Mouse (Mus musculus) frontal cortex, postnatal 36 days (tissue): ENCODE data around the gene G530012D18Rik.
"Not testable (repeated sequence)": the region's sequence is repeated elsewhere in the genome, so short reads cannot be mapped to it uniquely, and the experiment has no call there.

Source experiments
- DNase-seq, 2 experiments: peaks; one replicate each; pipeline ENCODE4 v3.0.0; 2022; ENCODE audit warnings: low spot score in 2 of 2

The G530012D18Rik gene

GRCm38 (mm10) chr1:85575376-85575775 lies at the start of gene G530012D18Rik:
Gene G530012D18Rik, plus strand, starts transcription at chr1:85575676.
- not testable (repeated sequence) for DNase-seq

DNA sequence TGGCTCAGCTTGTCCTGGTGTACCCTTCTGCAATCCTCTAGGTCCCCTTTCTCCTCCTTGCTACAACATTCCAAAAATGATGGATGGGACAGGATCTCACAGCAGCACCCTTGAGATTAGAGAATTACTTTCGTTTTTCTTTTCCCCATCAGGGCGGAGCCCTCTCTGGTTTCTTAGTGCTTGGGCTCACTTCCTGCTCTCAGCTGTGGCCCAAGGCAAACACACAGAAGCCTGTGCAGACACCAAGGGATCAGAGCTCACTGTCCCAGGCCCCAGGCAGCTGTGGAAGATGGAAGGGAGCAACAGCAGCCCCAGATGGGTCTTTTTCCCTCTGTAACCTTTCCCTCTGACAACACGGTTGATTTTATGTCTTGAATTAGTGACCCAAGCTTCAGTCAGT lies 49.1 kb upstream of the G530012D18Rik start:
- not testable (repeated sequence) for DNase-seq

DNA sequence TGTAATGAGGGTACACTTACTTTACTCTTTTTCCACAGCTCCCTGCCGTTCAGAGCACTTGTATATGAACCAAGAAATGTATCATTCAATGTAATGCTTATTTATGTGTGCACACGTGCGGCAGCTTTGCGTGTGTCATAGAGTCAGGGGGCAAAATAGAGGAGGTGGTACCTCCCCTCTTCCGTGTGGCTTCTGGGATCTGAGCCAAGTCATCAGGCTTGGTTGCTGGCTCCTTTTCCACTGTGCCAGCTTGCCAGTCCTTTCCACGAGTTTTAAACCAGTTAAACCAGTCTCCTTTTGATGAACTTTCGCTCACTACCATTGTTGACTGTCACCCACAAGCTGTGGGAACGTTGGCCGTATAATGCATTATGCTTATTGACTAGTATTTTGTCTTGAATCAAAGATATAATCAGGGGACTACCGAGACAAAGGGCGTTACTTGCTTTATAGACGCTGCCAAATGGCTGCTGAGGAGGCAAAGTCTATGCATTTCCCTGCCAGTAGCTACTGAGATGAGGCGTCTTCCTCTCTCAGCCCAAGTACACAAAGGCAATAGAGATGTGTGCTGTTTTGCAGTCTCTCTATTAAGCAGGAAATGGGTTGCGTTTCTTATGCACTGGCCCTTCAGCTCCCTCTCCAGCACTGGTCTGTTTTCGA lies 46.9 kb upstream of the G530012D18Rik start:
- DNase-seq, result not testable (repeated sequence)

DNA sequence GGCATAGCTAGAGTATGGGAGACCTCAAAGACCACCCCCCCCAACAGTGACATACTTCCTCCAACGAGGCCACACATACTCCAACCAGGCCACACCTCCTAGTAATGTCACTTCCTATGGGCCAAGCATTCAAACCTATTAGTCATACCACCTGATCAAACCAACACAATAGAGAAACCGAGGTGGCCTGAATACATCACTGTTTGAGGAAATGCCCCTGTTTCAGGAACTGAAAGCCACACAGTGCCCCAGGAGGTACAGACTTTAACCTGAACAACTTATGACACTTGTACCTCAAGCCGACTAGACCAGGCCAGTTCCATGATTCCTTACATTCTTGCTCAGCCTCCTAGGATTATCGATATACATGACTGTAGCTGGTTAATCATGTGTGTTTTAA lies 31.7 kb upstream of the G530012D18Rik start:
- DNase-seq, result not testable (repeated sequence)

DNA sequence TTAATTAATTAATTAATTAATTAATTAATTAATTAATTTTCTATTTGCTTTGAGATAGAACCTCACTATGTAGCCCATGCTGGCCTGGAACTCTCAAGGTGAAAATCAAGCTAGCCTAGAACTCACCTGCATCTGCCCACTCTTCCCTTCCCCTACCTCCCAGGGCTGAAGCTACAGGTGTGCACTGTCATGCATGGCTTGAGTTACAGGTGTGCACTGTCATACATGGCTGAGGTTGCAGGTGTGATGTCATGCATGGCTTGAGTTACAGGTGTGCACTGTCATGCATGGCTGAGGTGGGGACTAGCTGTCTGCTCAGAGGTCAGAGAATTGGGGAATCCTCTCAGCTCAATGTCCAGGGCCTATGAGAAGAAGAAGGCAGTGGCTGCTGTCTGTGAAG lies 29.0 kb upstream of the G530012D18Rik start:
- DNase-seq, result not testable (repeated sequence)

GRCm38 (mm10) chr1:85555261-85555660 lies 20.2 kb upstream of the G530012D18Rik start:
- DNase-seq, result peak in 1 of 2 experiments; percentile 4

- DNase-seq, result not testable (repeated sequence)
These were observed 1.9 kb upstream of the G530012D18Rik start for GRCm38 (mm10) chr1:85573554-85573953.

DNA sequence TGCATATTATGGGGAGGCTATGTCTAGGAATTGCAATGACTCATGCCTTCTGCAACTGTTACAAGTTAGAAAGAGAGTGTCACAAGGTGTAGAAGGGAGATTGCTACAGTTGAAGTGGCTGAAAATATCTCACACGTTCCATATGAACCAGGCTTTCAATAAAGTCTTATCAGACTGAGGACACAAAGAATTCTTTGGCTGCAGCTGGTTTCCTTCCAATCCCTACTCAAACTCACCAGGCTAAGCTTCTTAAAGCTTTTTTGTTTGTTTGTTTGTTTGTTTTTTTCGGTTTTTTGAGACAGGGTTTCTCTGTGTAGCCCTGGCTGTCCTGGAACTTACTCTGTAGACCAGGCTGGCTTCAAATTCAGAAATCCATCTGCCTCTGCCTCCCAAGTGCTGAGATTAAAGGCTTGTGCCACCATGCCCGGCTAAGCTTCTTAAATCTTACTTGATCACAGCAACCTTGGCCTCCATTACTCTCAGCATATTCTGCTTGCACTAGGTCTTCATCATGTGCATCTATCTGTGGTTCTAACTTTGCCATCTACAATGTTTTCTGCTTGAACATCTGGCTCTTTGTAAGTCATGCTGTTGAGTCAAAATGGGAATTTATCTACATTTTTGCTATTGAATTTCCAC lies 3.0 kb downstream of the G530012D18Rik start:
- DNase-seq, result not testable (repeated sequence)

DNA sequence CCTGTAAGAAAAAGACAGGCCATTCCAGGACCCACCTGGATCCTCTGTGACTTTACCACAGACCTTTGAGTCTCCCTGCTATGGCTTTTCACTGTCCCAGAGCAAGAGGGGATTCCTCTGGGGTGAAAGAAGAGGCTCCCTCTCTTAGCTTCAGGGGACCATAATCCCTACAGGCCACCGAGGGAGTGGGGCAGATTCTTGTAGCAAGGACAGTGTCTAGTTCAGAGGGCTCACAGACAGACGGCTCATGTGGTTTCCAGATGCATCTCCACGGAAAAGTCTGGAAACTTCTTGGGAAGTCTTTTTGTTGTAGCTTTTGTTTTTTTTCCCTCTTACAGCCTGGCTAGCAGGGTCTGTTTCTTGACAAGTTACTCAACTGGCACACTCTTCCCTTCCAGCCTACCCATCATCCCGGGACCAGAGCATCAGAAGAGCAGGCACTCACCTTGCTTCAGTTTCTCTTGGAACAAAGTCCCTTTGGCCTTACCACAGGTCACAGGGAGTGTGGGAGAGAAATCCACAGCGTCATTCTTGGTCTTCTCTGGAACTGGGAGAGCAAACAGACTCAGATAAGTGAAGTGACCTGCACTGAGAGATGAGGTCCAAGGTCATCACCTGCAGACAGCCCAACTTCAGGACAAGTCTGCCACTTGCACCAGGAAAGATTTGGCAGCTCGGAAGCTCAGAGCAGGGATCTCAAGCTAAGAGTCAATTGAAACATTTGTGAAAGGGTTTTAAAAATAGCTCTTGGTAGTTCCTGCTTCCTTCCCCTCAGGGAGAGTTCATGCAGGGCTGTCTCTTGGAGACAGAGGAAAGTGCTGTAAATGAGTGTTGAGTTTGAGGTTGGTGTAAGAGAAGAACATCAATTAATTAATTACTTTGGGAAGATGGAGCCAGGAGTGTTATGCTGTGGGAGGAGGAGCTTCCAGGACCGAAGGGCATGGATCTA lies 4.0 kb downstream of the G530012D18Rik start:
- not testable (repeated sequence) for DNase-seq

DNA sequence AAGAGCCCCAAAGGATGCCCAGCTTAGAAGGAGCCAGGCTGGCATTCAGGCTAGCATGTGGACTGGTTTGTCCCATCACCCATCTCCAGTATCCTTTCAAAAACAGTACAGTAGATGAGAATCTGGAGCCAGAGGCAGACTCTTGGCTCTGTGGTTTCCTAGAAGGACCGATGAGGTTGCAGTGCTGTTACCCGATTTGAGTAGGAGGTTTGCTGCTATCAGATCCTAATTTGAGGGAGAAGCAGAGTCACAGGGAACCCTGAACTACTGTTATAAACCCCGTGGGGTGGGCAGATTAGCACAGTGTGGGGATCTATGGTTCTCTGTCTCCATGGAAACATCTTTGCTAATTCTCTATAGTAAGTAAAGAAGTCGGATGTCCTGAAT lies 4.7 kb downstream of the G530012D18Rik start:
- DNase-seq, result not testable (repeated sequence)

DNA sequence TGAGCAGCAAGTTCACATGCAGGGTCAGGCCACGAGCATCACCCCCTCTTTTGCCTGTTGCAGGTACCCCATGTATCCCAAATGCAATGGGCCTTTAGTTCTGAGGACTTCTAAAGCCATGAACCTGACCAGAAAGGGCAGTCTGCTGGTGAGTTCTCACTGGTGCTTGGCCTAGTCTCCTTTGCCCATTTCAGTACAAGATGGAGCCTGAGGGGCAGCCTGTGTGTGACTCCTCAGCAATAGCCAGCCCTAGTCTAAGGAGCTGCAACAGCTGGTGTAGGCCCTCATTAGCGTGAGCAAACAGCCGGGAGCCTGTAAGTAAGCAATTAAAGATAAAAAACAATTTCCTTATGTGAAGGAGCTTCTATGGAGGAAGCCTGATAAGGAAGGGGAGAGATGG lies 5.1 kb downstream of the G530012D18Rik start:
- DNase-seq, result not testable (repeated sequence)

DNA sequence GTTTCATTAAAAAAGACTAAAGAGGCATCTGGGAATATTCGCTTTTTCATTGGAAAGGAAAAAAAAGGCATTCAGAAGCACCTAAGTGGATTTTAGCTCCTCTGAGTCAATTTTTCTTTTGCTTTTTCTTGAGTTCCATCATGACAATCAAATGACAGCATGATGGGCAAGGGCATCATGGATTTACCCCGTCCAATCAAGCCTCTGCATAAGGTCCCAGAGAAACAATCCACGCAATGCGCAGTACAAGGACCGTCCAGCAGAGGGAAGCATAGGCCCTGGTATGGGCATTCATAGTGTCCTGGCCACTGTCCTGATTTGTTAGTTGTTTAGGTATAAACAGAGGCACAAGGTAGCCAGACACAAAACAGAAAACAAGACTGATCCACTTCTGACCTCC lies 6.0 kb downstream of the G530012D18Rik start:
- DNase-seq, result not testable (repeated sequence)

GRCm38 (mm10) chr1:85588697-85589096 lies 13.2 kb downstream of the G530012D18Rik start:
- DNase-seq, result not testable (repeated sequence)

DNA sequence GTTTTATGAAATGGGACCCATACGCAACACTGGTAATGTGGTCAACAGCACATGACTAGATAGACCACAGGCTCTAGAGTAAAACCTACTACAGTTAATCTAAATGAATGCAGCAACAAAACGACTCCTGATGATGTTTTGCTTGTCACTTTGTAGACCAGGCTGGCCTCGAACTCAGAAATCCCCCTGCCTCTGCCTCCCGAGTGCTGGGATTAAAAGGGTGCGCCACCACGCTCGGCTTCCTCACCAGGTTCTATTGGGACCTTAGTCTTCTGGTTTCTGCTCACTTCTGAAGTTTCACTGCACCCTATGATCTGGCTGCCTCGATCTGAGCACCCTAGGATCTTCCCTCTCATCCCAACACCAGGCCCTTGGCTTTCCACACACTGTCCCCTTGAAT lies 17.1 kb downstream of the G530012D18Rik start:
- not testable (repeated sequence) for DNase-seq

DNA sequence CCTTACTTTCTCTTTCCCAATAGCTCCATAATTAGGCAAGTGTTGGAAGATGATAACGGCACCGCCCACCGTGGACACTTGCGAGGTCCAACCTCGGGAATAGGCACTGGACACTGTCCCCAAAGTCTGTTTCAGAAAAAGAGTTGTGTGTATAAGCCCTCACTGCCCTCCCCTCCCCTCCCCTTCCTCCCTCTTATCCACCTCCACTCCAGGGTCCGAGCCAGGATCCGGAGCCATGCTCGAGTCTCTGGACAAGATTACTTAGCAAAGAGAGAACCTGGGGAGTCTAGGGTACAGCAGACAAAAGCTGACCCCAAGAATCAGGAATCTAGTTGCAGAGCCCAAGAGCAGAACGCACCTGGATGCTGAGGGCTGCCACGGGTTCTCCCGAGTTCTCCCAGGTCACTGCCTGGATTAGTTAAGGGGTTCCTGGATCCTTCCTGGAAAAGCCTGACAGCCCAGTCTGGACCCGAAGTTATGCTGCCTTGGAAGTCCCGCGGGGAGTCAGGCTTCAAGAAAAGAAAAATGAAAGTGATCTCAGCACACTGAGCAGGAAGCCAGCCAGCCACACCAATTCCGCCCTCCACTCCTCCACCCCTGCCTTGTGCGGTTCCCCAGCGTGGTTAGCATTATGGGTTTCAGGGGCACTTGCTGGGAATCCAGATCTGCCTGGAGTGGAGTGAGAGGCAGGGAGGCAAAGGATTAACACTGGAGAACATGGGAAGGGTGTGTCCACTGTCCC lies 23.0 kb downstream of the G530012D18Rik start, which contains the start of gene Sp110:
Gene Sp110, minus strand, starts transcription at position 547 of the 742 bp plus-strand sequence.
- not testable (repeated sequence) for DNase-seq

DNA sequence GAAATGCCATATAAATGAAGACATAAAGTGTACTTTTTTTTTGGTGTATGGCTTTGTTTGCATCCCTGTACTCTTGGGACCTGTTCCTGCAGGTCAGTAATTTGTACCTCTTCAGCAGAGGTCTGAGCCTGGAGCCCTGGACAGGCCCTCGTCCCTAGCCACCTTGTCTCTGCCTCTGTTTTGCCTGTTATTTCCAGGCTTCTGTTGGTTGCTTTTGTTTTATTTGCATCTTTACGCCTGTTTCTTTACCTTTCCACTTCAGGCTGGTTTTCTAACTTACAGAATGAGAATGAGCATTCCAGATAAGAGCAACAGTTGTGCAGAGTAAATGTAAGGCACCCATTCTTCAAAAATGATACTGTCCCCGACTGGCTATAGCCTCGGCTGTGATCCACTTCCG lies 24.6 kb downstream of the G530012D18Rik start, which contains the start of gene Sp140:
Gene Sp140, plus strand, starts transcription at position 301 of the 400 bp plus-strand sequence.
- DNase-seq, result not testable (repeated sequence)

- not testable (repeated sequence) for DNase-seq
These were observed 25.3 kb downstream of the G530012D18Rik start for GRCm38 (mm10) chr1:85600794-85601193.

DNA sequence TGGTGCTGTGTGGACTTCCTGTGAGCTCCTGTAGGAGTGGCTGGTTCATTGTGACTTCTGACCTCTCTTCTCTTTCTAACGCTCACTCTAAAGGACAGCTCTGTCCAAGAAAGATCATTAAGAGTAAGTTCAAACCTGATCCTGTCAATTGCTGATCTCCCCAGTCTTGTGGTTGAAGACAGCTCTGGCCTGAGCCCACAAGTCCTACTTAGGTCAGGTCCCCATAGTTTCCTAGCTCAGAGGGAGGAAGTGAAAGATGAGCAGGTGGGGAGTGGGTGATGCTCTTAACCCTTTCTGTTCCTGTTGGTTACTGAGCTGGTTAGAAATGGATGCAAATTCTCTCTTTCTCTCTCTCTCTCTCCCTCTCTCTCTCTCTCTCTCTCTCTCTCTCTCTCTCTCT lies 28.9 kb downstream of the G530012D18Rik start:
- DNase-seq, result not testable (repeated sequence)

DNA sequence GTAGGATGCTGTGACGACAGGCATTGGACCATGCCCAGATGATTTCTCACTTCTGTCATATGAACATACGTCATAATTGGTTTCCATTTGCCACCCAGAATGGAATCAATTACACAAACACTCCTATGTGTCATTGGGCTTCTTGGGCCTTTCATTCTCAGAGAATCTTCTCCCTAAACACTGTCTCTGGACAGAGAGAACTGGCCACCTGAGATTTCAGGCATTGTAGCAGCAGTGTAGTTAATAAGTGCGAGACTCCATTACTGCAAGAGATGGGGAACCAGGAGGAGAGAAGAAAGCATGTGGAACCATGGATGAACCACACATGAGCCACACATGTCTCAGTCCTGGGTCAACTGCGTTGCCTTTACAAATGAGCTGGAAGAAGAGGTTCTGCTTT lies 32.9 kb downstream of the G530012D18Rik start:
- DNase-seq, result not testable (repeated sequence)

- not testable (repeated sequence) for DNase-seq
These were observed 35.1 kb downstream of the G530012D18Rik start for GRCm38 (mm10) chr1:85610581-85610980.

GRCm38 (mm10) chr1:85615096-85615495 lies 39.6 kb downstream of the G530012D18Rik start:
- not testable (repeated sequence) for DNase-seq
